Mouse (Mus musculus) hindlimb bud, embryonic 11.5 days (tissue): ENCODE measurements around the gene Chchd4.

ENCODE experiments used
- DNase-seq: peaks from one replicate; pipeline ENCODE4 v3.0.0-alpha.2; 2012; ENCODE audit warnings: low read depth, low spot score; ENCODE audit errors: extremely low spot score

The Chchd4 gene

GRCm38 (mm10) chr6:91472868-91473804, at the start of gene Chchd4, which contains the start of gene Tmem43:
Gene Chchd4 (minus strand): TSS chr6:91473546.
Gene Tmem43 (plus strand): TSS chr6:91473703.
- DNase-seq, result peak; percentile 100

DNA sequence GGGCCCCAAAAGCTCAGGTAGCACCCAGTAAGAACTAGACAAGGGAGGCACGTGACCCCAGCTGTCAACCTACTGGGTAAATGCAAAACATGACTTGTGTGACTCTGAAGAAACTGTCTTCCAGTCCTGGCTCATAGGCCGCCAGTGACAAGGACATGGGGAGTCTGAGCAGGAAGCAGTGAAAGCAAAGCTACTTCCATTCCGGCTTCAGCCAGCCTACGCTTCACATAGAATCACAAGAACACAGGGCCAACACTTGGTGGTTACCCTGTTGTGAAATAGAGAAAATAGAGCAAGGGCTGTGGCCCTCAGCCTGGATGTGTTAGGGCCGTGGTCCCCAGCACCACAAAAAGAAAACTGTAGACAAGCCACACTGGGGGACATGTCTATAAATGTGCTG, 49.5 kb upstream of the Chchd4 start:
- DNase-seq, result no peak

DNA sequence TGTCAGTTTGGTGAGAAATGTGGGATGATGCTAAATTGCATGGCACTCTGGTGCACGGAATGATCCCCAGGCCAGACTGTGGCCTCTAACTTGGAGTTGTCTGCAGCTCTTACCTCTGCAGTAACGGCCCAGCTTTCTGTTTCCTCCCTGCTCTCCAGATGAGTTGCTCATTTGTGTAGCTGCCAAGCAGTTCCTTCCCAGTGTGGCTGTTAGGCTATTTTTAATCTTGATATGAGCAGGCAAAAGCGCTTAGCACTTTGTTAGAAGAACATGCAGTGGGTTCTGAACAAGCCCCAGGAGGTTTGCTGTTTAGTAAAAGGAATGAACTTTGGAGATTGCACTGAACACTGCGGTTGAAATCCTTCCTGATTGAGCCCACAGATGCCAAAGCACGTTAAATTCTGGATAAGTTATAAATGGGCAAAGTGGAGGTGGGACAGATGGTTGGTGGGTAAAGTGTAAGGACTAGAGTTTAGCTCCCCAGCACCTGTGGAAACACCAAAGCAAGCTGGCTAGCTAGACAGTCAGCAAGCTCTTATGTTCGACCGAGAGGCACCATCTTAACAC, 45.2 kb upstream of the Chchd4 start:
- DNase-seq, result no peak

- peak; percentile 84 for DNase-seq
Measured at GRCm38 (mm10) chr6:91515545-91516449, 42.5 kb upstream of the Chchd4 start, which contains the start of the genes Xpc and Lsm3. Gene Xpc (minus strand): TSS chr6:91515888. Gene Lsm3 (plus strand): TSS chr6:91515928.

GRCm38 (mm10) chr6:91514737-91515362, 41.5 kb upstream of the Chchd4 start:
- no peak for DNase-seq

DNA sequence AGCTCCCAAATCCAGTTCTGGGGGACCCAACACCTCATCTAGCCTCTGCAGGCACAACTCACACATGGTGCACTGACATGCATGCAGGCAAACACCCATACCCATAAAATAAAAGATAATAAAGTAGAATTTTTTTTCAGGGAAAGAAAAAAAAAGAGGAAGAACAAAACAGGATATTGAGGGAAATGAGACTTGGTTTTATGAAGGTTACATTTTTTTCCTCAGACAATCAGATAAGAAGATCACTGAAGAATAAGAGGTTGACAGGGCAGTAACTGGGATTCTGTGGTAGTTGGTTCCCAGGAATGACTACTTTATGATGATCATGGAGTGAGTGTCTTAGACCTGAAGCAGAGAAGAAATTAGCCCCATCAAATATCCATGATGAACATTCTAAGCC, 40.8 kb upstream of the Chchd4 start:
- no peak for DNase-seq

GRCm38 (mm10) chr6:91510211-91510610, 36.9 kb upstream of the Chchd4 start:
- DNase-seq, result no peak

DNA sequence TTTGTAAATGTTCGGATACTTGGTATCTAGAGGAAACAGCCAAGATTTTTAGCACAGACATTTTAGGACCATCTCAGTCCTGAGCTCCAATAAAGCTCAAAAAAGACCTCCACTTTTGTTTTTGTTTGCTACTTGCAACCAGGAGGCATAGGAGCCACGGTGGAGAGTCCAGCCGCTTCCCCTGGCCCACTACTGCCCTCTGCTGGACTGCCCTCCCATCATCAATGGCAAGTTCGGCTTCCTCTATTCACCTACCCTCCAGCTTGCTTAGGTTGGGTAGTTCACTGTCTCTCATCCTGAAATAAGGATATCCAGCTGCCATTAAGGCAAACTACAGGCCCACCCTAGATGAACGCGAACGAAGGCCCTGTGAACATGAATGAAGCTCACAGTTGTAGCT, 36.0 kb upstream of the Chchd4 start:
- DNase-seq, result no peak

DNA sequence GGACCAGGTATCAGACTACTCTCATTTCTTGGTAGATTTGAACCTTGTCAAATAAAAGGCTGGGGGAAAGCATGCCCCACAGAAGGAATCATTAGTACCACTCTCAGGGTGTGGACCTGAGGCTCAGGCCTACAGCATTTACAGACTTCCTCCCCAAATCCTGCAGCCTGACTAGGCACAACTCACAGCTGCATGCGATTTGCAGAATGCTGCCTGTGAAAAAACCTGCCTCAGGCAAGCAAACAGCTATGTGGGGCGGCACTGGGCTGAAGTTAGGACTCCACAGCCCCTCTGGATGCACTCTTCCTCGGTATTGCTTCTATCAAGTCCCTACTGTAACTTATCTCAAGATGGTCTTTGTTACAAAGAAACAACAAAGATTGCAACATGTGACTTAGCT, 34.7 kb upstream of the Chchd4 start:
- no peak for DNase-seq

DNA sequence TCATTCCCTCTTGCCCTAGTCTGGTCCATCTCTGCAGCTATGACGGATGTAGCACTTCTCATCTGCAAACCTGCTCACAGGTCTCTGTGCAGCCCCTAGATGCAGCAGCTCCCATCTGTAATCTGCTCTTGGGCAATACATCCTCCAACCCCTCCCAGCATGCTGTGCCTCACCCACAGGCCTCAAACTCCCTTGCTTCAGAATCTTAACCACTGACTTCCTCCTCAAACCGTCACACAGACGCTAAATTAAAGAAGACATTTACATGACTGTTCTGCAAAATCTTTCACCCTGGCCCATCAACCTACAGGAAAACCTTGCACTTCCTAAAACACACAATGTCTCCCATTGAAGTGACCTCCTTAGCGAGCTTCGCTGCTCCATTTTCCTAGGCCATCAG, 32.7 kb upstream of the Chchd4 start:
- DNase-seq, result no peak

DNA sequence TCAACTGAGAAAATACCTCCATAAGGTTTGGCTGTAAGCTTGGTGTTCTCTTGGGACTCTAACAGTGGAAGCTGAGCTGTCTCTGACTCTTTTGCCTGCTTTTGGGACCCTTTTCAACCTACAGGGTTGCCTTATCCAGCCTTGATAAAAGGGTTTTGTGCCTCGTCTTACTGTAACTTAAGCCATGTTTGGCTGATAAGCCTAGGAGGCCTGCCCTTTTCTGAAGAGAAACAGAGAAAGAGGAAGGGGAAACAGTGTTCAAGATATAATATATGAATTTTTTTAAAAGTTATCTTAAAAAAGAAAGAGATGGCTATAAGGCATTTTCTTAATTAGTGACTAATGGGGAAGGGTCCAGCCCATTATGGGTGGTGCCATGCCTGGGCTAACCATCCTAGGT, 30.0 kb upstream of the Chchd4 start:
- no peak for DNase-seq

- no peak for DNase-seq
Measured at GRCm38 (mm10) chr6:91494526-91494925, 21.2 kb upstream of the Chchd4 start.

DNA sequence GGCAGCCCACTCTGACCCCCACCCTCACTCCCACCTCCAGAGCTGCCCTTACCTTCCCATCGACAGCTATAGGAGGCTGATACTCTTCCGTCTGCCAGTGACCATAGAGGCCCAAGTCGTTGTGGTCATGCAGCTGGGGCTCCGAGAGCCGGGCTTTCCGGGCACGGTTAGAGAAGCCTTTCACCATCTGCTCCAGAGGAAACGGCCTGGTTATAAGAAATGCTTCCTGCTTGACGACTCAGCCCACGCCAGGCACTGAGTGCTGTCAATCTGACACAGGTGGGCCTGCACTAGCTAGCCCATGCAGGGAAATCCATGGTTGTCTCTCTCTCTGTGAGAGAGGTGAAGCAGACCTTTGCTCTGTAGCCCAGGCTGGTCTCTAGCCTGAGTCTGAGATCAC, 19.7 kb upstream of the Chchd4 start:
- no peak for DNase-seq

DNA sequence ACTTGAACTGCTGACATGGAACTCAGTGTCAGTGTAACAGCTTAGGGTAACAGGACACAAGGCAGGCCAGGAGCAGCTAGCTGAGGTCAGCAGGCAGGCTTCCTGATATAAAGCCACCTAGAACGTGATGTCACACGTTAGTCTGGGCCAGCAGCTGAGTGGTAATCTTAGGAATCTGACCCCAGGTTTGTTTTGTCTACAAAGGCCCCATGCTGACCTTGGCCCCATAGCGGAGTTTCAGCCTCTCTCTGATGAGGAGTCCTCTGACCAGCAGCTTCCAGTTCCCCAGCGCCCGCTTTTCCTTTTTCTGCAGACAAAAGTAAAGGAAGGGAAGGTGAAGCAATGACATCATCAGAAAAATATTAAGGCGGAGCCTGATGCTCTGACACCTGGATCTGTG, 17.7 kb upstream of the Chchd4 start:
- no peak for DNase-seq

DNA sequence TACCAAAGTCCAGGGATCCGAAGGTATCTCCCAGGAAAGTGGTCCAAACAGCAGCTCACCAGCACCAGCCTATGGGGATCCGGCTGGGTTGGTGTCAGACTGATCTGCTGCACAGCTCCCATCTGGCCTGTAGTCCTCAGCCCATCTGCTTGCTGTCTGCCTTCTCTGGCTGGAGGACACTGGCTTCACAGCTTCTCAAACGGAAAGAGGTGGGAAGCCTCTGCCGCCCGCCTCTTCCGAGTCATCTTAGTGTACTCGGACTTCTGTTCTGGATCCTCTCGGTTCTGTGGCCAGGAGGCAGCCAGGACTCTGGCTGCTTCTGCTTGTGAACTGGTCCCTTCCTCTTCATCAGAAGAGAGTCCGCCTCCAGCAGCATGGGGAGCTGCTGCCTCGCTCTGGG, 16.5 kb upstream of the Chchd4 start:
- no peak for DNase-seq

GRCm38 (mm10) chr6:91488496-91489212, 15.3 kb upstream of the Chchd4 start:
- no peak for DNase-seq

DNA sequence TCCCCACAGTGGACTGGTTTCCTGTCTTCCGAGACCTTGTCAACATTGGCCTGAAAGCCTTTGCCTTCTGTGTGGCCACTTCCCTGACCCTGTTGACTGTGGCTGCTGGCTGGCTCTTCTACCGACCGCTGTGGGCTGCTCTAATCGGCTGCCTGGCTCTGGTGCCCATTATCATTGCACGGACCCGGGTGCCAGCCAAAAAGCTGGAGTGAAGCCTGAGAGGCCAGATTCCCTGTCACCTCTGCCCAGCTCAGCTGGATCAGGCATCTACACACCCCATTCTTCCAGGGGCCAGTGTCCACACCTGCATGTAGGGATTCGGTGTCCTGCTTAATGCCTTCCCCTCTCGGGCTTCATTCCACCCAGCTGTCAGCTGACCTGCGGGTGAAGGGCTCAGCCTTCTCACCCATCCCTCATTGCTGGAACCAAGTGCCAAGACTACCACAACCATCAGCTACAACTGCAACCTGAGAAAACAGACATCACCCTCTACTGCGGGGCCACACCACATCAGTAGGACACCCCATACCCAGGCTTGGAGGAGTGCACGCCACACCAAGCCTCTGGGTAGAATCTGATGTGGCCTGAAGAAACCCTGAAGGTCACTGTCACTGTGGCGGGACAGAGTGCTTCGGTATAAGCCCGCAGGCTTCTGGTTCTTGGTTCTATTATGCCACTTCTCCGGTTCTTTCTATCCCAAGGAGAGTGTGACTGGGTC, 13.5 kb upstream of the Chchd4 start:
- no peak for DNase-seq

GRCm38 (mm10) chr6:91483371-91483770, 10.0 kb upstream of the Chchd4 start:
- DNase-seq, result no peak

- DNase-seq, result no peak
Measured at GRCm38 (mm10) chr6:91476541-91476940, 3.2 kb upstream of the Chchd4 start.
